31 mouse cellular contexts compared by ENCODE assay signal in the genomic region with DNA sequence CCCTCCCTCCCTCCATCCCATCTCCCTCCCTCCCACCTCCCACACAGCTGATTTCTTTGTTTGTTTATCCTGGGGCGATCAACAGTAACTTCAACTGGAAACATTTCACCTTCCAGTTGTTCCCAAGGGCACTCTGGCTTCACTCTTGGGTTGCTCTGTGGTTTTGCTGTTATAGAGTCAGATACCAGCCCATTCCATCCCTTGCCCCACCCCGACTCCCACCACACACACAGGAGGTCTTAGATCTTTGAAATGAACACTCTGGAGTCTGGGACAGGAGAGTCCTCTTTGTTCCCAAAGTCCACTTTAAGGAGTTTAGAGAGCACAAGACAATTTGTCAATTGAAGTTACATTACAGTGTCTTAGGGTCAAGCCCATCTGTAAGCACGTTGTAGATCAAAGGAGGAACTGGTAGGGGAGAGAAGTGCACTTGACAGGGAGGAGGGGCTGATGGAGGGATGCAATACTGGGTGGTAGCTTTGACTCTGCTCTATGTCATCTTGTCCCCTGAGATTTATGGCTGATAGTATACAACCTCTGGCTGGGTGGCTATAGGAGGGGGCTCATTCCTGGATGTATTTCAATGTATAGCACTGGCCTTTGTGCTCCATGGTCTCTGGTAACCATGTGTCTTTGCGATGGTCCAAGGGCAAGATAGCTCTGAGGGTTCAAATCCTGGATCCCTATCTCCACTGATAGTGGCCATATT.
DNase-seq lines count a peak whose midpoint lies in the region; ATAC-seq and TF ChIP-seq lines count a peak whose summit lies in the region.
"Had no signal": no experiment of that assay in that cellular context is flagged by ENCODE, and none has a peak within 500 bp of the region (broad histone marks: within the 10 kb centered on the region; RNA-seq: fewer than 3 reads in every experiment).

No protein-coding gene starts in this region.

- no peaks in the 10 kb centered on the region for H3K36me3 ChIP-seq in kidney, postnatal 0 days (ENCODE audit: insufficient read depth, low read length)
- no peaks in the 10 kb centered on the region for H3K36me3 ChIP-seq in ES-E14 (ENCODE audit: control insufficient read depth, insufficient read depth, low read length, poor library complexity, severe bottlenecking)
- H3K36me3 ChIP-seq in forebrain, embryonic 12.5 days (replicated peaks), result no peaks in the 10 kb centered on the region
- H3K36me3 ChIP-seq: embryonic facial prominence, embryonic 13.5 days; forebrain, embryonic 10.5 days; heart, embryonic 12.5 days; lung, embryonic 15.5 days; midbrain, embryonic 13.5 days; neural tube, embryonic 15.5 days had no signal

- peak; percentile 57 for ATAC-seq in kidney, postnatal 0 days (replicated peaks; ENCODE audit: low FRiP score, low read depth)
- ATAC-seq in forebrain, embryonic 12.5 days (ENCODE audit: low FRiP score), result no peak
- ATAC-seq: activated CD4-positive, CD25-positive, alpha-beta regulatory T cell, adult 4 months; forebrain, embryonic 16.5 days; midbrain, embryonic 13.5 days had no signal

- H3K9me3 ChIP-seq in kidney, postnatal 0 days (replicated peaks; ENCODE audit: low read length), result no peaks in the 10 kb centered on the region
- H3K9me3 ChIP-seq in ES-E14 (ENCODE audit: control insufficient read depth, insufficient read depth, low read depth, low read length), result no peaks in the 10 kb centered on the region
- H3K9me3 ChIP-seq in forebrain, embryonic 12.5 days, result no peaks in the 10 kb centered on the region
- H3K9me3 ChIP-seq: embryonic facial prominence, embryonic 13.5 days; forebrain, embryonic 10.5 days; heart, embryonic 12.5 days; lung, embryonic 15.5 days; megakaryocyte, embryonic 14.5 days; midbrain, embryonic 13.5 days; neural tube, embryonic 15.5 days had no signal

- peak; percentile 70 for DNase-seq in heart, adult 11 months
- no peak for DNase-seq in heart, postnatal 10 days
- peak; percentile 75 for DNase-seq in kidney, postnatal 0 days (ENCODE audit: low spot score)
- DNase-seq in kidney, postnatal 14 days, result no peak
- DNase-seq in ES-E14 (ENCODE audit: low read depth, low spot score), result peak; percentile 33
- DNase-seq in mesoderm, embryonic 11.5 days (ENCODE audit: low read depth, low spot score), result peak; percentile 44
- DNase-seq: adrenal gland, adult 2 months; adrenal gland, postnatal 36 days; cerebellum, adult 18-20 months; cerebellum, postnatal 14 days; gastrocnemius, adult 2 months; gastrocnemius, postnatal 36 days; heart, adult 2 months; kidney, adult 18-20 months; liver; lung, postnatal 4 days; retina, postnatal 1 day; right cerebral cortex, postnatal 14 days; thymus, postnatal 25 days had no signal

- no peak overlapping the region for H3K27ac ChIP-seq in kidney, postnatal 0 days
- no peak overlapping the region for H3K27ac ChIP-seq in ES-E14 (ENCODE audit: insufficient read depth, low read depth, low read length, poor library complexity, severe bottlenecking)
- H3K27ac ChIP-seq in forebrain, embryonic 12.5 days, result no peak overlapping the region
- H3K27ac ChIP-seq: embryonic facial prominence, embryonic 13.5 days; forebrain, embryonic 10.5 days; gastrocnemius, adult 2 months; heart, adult 2 months; hindbrain, embryonic 14.5 days; liver, embryonic 14.5 days; lung, embryonic 15.5 days; midbrain, embryonic 13.5 days; neural tube, embryonic 15.5 days had no signal

- H3K9ac ChIP-seq in kidney, postnatal 0 days (ENCODE audit: low read depth, low read length), result no peak overlapping the region
- no peak overlapping the region for H3K9ac ChIP-seq in ES-E14 (ENCODE audit: insufficient read depth, low read depth, low read length, poor library complexity, severe bottlenecking)
- no peak overlapping the region for H3K9ac ChIP-seq in forebrain, embryonic 12.5 days
- H3K9ac ChIP-seq: embryonic facial prominence, embryonic 13.5 days; heart, embryonic 12.5 days; hindbrain, embryonic 14.5 days; liver, embryonic 14.5 days; lung, embryonic 15.5 days; midbrain, embryonic 13.5 days; neural tube, embryonic 15.5 days had no signal

- no peak overlapping the region for H3K4me2 ChIP-seq in kidney, postnatal 0 days (ENCODE audit: low read length)
- H3K4me2 ChIP-seq in forebrain, embryonic 12.5 days, result no peak overlapping the region
- H3K4me2 ChIP-seq: embryonic facial prominence, embryonic 13.5 days; heart, embryonic 12.5 days; hindbrain, embryonic 14.5 days; lung, embryonic 15.5 days; midbrain, embryonic 13.5 days; neural tube, embryonic 15.5 days had no signal

- no peaks in the 10 kb centered on the region for H3K4me1 ChIP-seq in kidney, postnatal 0 days (replicated peaks; ENCODE audit: insufficient read depth, low read length)
- H3K4me1 ChIP-seq in ES-E14 (ENCODE audit: control insufficient read depth in 2 of 2, insufficient read depth in 2 of 2, low read length in 2 of 2, poor library complexity in 1 of 2), result peaks cover 0 to 4% of the 10 kb centered on the region in 2 experiments; a peak in 2 of 4 replicates
- H3K4me1 ChIP-seq in forebrain, embryonic 12.5 days, result no peaks in the 10 kb centered on the region
- H3K4me1 ChIP-seq: embryonic facial prominence, embryonic 13.5 days; heart, embryonic 12.5 days; lung, embryonic 15.5 days; megakaryocyte, embryonic 14.5 days; midbrain, embryonic 13.5 days had no signal

- H3K4me3 ChIP-seq in kidney, postnatal 0 days (replicated peaks; ENCODE audit: low read depth, low read length), result no peak overlapping the region
- no peak overlapping the region for H3K4me3 ChIP-seq in ES-E14 (ENCODE audit: insufficient read depth in 1 of 2, low read depth in 1 of 2, low read length in 2 of 2, poor library complexity in 1 of 2, severe bottlenecking in 1 of 2)
- no peak overlapping the region for H3K4me3 ChIP-seq in forebrain, embryonic 12.5 days (replicated peaks)
- H3K4me3 ChIP-seq: embryonic facial prominence, embryonic 13.5 days; forebrain, embryonic 10.5 days; gastrocnemius, adult 2 months; heart, adult 2 months; heart, embryonic 12.5 days; lung, embryonic 15.5 days; megakaryocyte, embryonic 14.5 days; midbrain, embryonic 13.5 days; neural tube, embryonic 15.5 days had no signal

- no peak for TF ChIP-seq CTCF in kidney, postnatal 0 days (IDR thresholded peaks at IDR 0.05; ENCODE audit: low read depth)

- no peaks in the 10 kb centered on the region for H3K27me3 ChIP-seq in kidney, postnatal 0 days (ENCODE audit: insufficient read depth, low read length)
- H3K27me3 ChIP-seq in forebrain, embryonic 12.5 days, result no peaks in the 10 kb centered on the region
- H3K27me3 ChIP-seq: embryonic facial prominence, embryonic 13.5 days; heart, embryonic 12.5 days; lung, embryonic 15.5 days; megakaryocyte, embryonic 14.5 days; midbrain, embryonic 13.5 days; neural tube, embryonic 15.5 days had no signal

- in situ Hi-C loops in ES-E14 (cut with MboI; ENCODE audit: low sequenced_read_pairs in 2 of 2, unreplicated experiment in 2 of 2), result no loop called here

- intact Hi-C loops in heart, postnatal 10 days (cut with DNase I), result no loop called here

- WGBS in kidney, postnatal 0 days, result 15% methylated on average over 4 of the region's 4 CpGs
- 59% methylated on average over 4 of the region's 4 CpGs for WGBS in forebrain, embryonic 12.5 days

TF ChIP-seq in ES-E14, 5 proteins besides CTCF, POLR2A, EP300 and RAD21:
- no peak for TF ChIP-seq ZNF384 (IDR thresholded peaks at IDR 0.05; ENCODE audit: low read depth, low read length)
- no peak for TF ChIP-seq HCFC1 (IDR thresholded peaks at IDR 0.05; ENCODE audit: borderline replicate concordance, insufficient read depth, low read length)
- TF ChIP-seq ZC3H11A (IDR thresholded peaks at IDR 0.05; ENCODE audit: borderline replicate concordance, low read depth, low read length), result no peak
- no peak for TF ChIP-seq CHD2 (IDR thresholded peaks at IDR 0.05; ENCODE audit: low read depth, low read length)
- TF ChIP-seq MAFK (IDR thresholded peaks at IDR 0.05; ENCODE audit: insufficient read depth, low read depth, low read length), result no peak

Comparison
In these comparisons a context has a peak if more than half of its experiments do, and no peak if none do; other contexts are left out.
1. DNase-seq: peak in heart, adult 11 months (single experiment), kidney, postnatal 0 days (single experiment), ES-E14 (single experiment) and mesoderm, embryonic 11.5 days (single experiment); none in heart, postnatal 10 days (0 of 2) and kidney, postnatal 14 days (single experiment).